Mouse (Mus musculus) right cerebral cortex, postnatal 4 days (tissue): Measurements from ENCODE around the gene Ctdnep1.

Experiments used
- DNase-seq: peaks from one replicate; pipeline ENCODE4 v3.0.0-alpha.2; 2022

Gene Ctdnep1

GRCm38 (mm10) chr11:69989949-69990348 lies 9.0 kb downstream of the Ctdnep1 start:
- no peak for DNase-seq

GRCm38 (mm10) chr11:69990850-69991691 lies 10.1 kb downstream of the Ctdnep1 start, which contains the start of gene Gabarap:
Gene Gabarap (plus strand): TSS chr11:69991143.
- peak; percentile 95 for DNase-seq

- no peak for DNase-seq
Measured at GRCm38 (mm10) chr11:69991711-69992110, 10.8 kb downstream of the Ctdnep1 start.

DNA sequence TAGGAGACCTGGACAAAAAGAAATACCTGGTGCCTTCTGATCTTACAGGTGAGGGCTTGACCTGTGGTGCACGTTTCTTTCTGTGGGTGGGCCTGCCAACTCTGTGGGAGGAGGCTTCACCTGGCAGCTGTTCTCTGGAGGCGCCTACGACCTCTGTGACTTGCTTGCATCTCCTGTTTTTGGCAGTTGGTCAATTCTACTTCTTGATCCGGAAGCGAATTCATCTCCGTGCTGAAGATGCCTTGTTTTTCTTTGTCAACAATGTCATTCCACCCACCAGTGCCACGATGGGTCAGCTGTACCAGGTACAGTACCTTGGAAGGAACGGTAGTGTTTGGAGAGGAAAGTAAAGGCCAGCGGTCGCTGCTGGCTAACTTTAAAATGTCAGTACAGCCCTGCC lies 11.4 kb downstream of the Ctdnep1 start:
- DNase-seq, result no peak

- no peak for DNase-seq
Measured at GRCm38 (mm10) chr11:69992932-69993331, 12.0 kb downstream of the Ctdnep1 start.

DNA sequence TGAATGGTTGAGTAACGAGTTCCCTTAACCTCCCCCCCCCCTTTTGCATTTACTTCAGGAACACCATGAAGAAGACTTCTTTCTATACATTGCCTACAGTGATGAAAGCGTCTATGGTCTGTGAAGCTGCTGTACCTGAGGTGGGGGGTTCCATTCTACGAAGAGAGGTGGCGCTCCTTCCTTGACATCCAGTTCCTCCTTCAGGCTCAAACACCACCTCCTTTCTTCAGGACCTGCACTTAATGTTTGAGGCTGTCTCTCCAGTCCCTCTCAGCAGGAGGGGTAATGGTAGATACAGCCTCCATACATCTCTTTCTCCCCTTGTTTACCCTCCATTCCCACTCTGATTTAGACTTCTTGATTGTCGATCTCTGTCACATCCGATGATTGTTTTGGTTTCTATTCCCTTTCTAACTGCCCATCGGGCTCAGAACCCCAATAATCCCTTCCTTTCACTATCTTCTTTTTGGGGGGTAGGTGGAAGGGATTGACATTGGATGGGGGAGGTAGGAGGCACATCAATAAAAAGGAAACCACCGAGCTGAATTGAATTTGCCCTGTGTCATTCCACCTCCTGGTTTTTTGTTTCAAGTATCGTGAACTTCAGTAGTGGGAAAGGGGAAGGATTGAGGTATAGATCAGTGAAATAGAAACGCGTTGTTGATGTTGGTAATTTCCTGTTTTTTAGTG lies 13.6 kb downstream of the Ctdnep1 start:
- DNase-seq, result no peak

- DNase-seq, result peak; percentile 94
Measured at GRCm38 (mm10) chr11:69995391-69995960, 14.5 kb downstream of the Ctdnep1 start, which contains the start of gene Phf23. Gene Phf23 (plus strand): TSS chr11:69995777.

- DNase-seq, result peak; percentile 66
Measured at GRCm38 (mm10) chr11:69996161-69997061, 15.5 kb downstream of the Ctdnep1 start.

DNA sequence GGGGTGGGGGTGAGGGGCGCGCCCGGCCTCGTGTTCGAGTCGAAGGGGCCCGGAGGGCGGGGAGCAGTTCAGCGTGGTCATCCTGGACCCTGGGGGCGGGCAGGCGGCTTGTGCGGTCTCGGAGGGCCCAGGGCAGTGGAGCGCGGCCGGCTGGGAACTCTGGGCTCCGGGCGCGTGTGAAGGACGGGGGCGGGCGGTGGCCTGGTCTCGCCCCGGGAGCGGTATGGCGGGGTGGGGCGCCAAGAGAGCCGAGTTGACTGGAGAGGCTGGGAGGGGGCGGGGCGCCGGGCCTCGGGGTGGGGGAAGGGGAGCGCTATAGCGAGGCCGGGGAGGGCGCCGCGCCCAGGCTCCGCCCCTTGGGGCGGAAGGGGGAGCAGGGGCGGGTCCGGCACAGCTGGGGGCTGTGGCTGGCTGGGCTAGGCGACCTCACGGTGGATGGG lies 16.1 kb downstream of the Ctdnep1 start:
- DNase-seq, result peak; percentile 79

GRCm38 (mm10) chr11:69998567-69999491 lies 17.9 kb downstream of the Ctdnep1 start:
- DNase-seq, result no peak

GRCm38 (mm10) chr11:69999666-70000065 lies 18.7 kb downstream of the Ctdnep1 start:
- no peak for DNase-seq

DNA sequence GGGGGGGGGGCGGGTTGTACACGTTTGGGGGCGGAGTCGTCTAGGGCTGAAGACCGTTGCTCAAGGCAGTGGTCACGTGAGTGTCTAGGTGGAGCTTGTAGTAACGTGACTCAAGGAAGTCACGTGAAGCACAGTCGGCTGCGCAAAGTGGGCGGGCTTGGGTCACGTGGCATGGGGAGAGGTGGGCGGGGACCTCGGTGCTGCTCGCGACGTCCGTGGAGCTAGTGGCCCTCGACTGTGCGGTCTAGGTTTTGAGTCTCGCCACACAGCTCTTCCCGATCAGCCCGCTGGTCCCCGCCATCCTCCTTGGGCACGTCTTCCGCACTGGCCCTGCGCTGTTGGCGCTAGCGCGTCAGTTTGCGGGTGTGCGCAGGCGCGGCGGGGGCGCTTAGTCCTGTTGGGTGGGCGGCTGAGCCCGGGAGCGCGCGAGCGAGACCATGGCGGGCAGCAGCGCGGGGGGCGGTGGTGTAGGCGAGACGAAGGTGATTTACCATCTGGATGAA lies 19.5 kb downstream of the Ctdnep1 start, which contains the start of gene Dvl2:
TSS of gene Dvl2 (plus strand) at position 200 of the 503 bp plus-strand sequence.
- DNase-seq, result peak; percentile 90

DNA sequence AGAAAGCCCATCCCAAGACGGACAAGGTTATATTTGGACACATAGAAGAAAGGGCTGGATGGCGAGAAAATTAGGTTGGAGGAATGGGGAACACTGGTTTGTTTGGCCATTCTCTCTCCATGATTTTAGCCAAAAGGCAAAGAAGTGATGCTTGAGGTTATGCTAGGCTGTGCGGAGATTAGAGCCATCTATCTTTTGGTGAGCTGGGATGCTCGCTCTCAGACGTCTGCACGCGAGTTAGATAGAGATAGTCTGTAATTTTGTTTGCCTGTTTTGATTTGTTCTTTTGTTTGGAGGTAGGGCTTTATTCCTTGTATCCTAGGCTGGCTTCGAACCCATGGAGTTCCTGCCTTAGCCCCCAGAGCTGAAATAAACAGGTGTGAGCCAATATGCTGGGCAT lies 20.2 kb downstream of the Ctdnep1 start:
- no peak for DNase-seq

DNA sequence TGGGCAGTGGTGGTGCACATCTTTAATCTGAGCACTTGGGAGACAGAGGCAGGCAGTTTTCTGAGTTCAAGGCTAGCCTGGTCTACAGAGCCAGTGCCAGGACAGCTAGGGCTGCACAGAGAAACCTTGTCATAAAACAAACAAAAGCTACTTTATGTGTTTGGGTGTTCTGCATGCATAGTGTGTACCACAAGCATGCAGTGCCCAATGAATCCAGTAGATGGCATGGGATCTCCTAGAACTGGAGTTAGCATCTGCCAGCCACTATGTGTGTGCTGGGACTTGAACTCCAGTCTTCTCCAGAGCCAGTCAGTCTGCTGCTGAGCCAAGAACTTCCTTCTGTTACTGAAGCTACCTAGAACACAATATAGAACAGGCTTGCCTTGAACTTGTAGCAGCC lies 20.9 kb downstream of the Ctdnep1 start:
- peak; percentile 54 for DNase-seq

GRCm38 (mm10) chr11:70002471-70002870 lies 21.5 kb downstream of the Ctdnep1 start:
- DNase-seq, result no peak

DNA sequence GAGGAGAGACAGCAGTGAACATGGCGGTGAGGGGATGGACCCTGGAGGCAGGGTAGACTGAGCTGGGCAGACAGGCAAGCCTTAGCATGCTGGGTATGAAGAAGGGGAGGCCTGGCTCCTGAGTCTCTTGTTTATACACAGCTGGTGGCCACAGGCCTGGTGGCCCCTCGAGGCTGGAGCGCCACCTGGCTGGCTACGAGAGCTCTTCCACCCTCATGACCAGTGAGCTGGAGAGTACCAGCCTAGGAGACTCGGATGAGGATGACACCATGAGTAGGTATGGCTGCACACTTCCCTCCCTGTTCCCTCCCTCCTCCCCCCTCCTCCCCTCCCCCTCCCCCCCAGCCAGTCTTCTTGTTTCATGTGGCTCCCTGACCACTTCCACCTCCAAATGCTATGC lies 24.6 kb downstream of the Ctdnep1 start:
- no peak for DNase-seq

- DNase-seq, result no peak
Measured at GRCm38 (mm10) chr11:70010033-70010432, 29.1 kb downstream of the Ctdnep1 start.

GRCm38 (mm10) chr11:70010548-70010947 lies 29.6 kb downstream of the Ctdnep1 start:
- DNase-seq, result no peak

DNA sequence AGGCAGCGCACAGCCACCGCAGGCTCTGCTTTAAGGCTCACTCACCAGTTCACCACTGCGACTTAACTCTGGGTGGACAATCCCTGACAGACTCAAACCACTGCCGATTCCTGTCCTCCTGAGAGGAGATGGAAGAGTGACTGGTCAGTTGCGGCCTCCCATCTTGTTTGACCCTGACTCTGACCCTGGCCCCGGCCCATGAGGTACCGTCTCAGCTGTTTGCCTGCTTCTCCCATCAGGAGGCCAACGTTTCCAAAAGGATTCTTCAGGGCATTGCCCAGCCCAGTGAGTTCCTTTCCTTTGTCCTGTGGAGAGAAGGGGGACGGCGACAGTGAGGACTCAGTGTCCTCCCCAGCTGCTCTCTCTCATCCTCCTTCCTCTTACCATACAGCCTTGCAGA lies 30.0 kb downstream of the Ctdnep1 start:
- DNase-seq, result no peak

GRCm38 (mm10) chr11:70012931-70013330 lies 32.0 kb downstream of the Ctdnep1 start:
- no peak for DNase-seq

DNA sequence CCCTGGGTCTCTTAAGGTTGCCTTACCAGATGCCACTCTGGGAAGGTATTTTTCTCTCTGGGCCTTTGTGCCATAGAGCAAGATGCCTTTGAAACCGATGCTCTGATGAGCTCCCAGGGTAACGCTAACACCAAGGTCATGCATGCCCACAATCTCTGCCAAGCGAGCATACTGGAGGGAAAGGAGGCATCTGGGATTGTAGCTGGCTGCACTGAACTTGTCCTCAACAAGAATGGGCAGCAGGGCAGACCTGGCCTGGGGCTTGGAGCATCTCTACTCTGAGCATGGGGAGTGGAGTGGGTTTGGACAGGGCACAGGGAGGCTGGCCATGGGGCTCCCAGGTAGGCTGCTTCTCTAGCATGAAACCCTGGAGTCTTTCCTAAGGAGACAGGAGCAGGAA lies 32.5 kb downstream of the Ctdnep1 start:
- DNase-seq, result no peak
